Mouse (Mus musculus) spleen, adult 2 months (tissue): ENCODE data around the gene Mrvi1.

ENCODE experiments used
- CTCF ChIP-seq: fragments of 200-500 bp; IDR thresholded peaks from 2 replicates; pipeline ENCODE4 v1.5.1; 2011; ENCODE audit warnings: mild to moderate bottlenecking, inconsistent platforms; ENCODE audit not compliant: insufficient read depth, insufficient read length, insufficient replicate concordance; ENCODE audit errors: extremely low read depth
- POLR2A ChIP-seq: fragments of 200-500 bp; IDR thresholded peaks from 2 replicates; pipeline ENCODE4 v1.6.1; 2011; ENCODE audit warnings: low read depth, low read length, inconsistent platforms

DNA sequence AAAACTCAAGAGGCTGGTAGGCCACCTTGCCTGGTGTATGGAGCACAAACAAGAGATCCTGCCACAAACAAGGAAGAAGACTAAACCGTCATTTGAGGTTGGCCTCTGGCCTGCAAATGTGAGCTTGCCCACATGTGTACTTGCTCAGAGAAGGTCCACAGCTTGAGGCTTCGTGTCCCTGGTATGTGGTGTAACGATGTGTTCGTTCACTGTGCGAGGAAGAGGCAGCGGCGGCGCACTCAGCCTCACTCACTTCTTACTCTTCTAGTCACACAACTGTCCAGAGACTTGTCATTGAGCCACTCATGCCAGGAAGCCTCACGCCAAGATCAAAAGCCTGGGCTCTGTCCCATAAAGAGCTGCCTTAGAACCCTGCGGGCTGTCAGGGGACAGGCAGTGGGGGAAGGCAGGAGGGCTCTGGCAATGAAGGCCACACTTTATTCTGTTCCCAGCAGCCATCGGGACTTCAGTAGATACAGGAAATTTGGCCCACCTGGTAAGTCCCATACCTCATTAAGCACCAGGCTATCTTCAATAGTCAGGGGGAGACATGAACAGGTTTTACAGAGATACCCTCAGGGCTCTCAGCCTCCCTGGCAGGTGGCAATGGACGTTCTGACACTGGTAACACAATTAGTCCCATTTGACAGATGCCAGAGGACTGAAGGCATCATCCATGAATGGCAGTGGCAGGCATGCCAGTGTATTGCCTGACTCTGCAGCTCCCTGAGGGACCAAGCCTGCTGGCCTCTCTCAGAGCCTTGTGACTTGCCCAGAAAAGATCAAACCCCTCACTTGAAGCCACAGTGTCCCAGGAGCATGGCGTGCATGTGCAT, 32.3 kb downstream of the Mrvi1 start:
- TF ChIP-seq CTCF (no peak), POLR2A (no peak)
